Mouse (Mus musculus): Measurements from ENCODE around the gene Ifitm7. TPM values are rescaled to one million over a fixed set of nuclear protein-coding genes. Genes with fewer than 3 reads are reported as not detected.
A peak's percentile ranks its signal among the peaks of the same experiment; 100 is the strongest.

Ifitm7 gene
- polyA plus RNA-seq, 1 experiment = 1.1 TPM

DNA sequence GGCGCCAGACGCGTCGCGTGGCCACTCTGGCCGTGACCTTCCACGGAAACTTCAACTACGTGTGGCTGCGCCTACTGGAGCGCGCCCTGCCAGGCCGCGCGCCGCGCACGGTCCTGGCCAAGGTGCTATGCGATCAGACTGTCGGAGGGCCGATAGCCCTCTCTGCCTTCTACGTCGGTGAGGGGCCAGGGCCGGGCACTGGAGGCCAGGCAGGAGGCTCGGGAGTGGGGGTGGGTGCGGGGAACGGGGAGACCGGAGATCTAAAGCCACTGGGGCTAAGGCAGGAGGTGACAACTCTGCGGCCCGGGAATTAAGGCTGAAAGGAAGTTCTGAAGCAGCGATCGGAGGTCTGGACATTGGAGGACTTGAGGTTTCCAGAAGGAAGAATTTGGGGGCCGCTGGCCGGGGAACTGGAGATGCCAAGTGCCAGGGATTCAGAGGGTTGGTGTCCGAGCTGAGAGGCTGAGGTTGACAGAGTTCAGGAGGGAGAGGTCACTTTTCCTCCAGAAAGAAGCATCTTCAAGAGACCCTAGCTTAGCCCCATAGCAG lies 45.8 kb downstream of the Ifitm7 start:
- 1% methylated on average over 34 of the region's 34 CpGs for WGBS
- no peak for DNase-seq

GRCm38 (mm10) chr16:13940139-13940846 lies 46.4 kb downstream of the Ifitm7 start:
- Histone ChIP-seq H3K27me3 (ENCODE audit: control insufficient read depth, insufficient read depth, low read length) (no peaks in the 10 kb centered on the region), H3K4me1 (ENCODE audit: control insufficient read depth, insufficient read depth, low read length) (peaks cover 7% of the 10 kb centered on the region; the same call in 1 of the 2 replicates), H3K27ac (ENCODE audit: insufficient read depth, low read length) (peak overlapping the region; percentile 65), H3K4me3 (replicated peaks; ENCODE audit: insufficient read depth, low read depth, low read length) (peak overlapping the region; percentile 61)
- TF ChIP-seq CTCF (IDR thresholded peaks at IDR 0.05; ENCODE audit: borderline replicate concordance, insufficient read depth, low read depth, low read length) (no peak), POLR2A (IDR thresholded peaks at IDR 0.05; ENCODE audit: borderline replicate concordance, insufficient read depth, low read length) (peak; percentile 90)
- DNase-seq = peak; percentile 93 to 95
- WGBS = 3% methylated on average over 28 of the region's 28 CpGs

More for the DNA sequence above, 45.8 kb downstream of the Ifitm7 start:
- TF ChIP-seq POLR2A (IDR thresholded peaks at IDR 0.05; ENCODE audit: borderline replicate concordance, insufficient read depth, low read length) (no peak), CTCF (IDR thresholded peaks at IDR 0.05; ENCODE audit: borderline replicate concordance, insufficient read depth, low read depth, low read length) (no peak)
- Histone ChIP-seq H3K27ac (ENCODE audit: insufficient read depth, low read length) (peak overlapping the region; percentile 65), H3K4me1 (ENCODE audit: control insufficient read depth, insufficient read depth, low read length) (peaks cover 7% of the 10 kb centered on the region; the same call in 1 of the 2 replicates), H3K4me3 (replicated peaks; ENCODE audit: insufficient read depth, low read depth, low read length) (peak overlapping the region; percentile 61), H3K27me3 (ENCODE audit: control insufficient read depth, insufficient read depth, low read length) (no peaks in the 10 kb centered on the region)

Other genes starting within 250 kb of the Ifitm7 start
- 35.8 and 39.1 TPM in 2 replicates for gene Rrn3, start 206.2 kb downstream of the Ifitm7 start, polyA plus RNA-seq (2012; rRNA removed)
- gene Ntan1, start 168.0 kb downstream of the Ifitm7 start, polyA plus RNA-seq (2012; rRNA removed) = 120 and 121 TPM in 2 replicates
- gene Pdxdc1, start 83.8 kb downstream of the Ifitm7 start, polyA plus RNA-seq (2012; rRNA removed) = 94.7 and 105 TPM in 2 replicates
- gene Mpv17l, start 83.7 kb downstream of the Ifitm7 start, polyA plus RNA-seq (2012; rRNA removed) = 30.7 and 36.7 TPM in 2 replicates
- gene 2900011O08Rik, start 284 bp downstream of the Ifitm7 start, polyA plus RNA-seq (2012; rRNA removed) = 154 and 162 TPM in 2 replicates
- 32.3 and 34.7 TPM in 2 replicates for gene Nde1, start 176.4 kb upstream of the Ifitm7 start, polyA plus RNA-seq (2012; rRNA removed)
- gene Marf1, start 176.5 kb upstream of the Ifitm7 start, polyA plus RNA-seq (2012; rRNA removed) = 39.2 and 39.9 TPM in 2 replicates

Measured in cerebellum, adult 2 months (tissue).